Mouse (Mus musculus) spleen, adult 2 months (tissue): Measurements from ENCODE around the gene Ugt1a10.

ENCODE experiments used
- CTCF ChIP-seq: fragments of 200-500 bp; IDR thresholded peaks from 2 replicates; pipeline ENCODE4 v1.5.1; 2011; ENCODE audit warnings: mild to moderate bottlenecking, inconsistent platforms; ENCODE audit not compliant: insufficient read depth, insufficient read length, insufficient replicate concordance; ENCODE audit errors: extremely low read depth
- POLR2A ChIP-seq: fragments of 200-500 bp; IDR thresholded peaks from 2 replicates; pipeline ENCODE4 v1.6.1; 2011; ENCODE audit warnings: low read depth, low read length, inconsistent platforms

DNA sequence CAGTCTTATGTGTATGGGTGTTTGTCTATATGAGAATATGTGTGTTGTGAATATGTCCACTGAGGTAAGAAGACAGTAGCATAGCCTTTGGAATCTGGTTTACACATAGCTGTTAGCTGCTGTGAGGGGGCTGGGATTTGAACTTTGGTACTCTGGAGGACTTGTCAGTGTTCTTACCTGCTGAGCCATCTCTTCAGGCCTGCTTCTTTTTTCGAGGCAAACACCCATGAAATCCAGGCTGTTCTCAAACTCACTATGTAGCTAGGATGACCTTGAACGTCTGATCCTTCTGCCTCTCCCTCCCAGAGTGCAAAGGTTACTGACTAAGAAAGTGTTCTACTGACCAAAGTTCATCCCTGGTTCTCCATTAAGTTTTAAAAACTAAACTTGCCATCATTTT is 50.5 kb downstream of the Ugt1a10 start:
- TF ChIP-seq CTCF (no peak), POLR2A (no peak)
